Mouse (Mus musculus) limb, embryonic 14.5 days (tissue): ENCODE data around the gene Scn1b. TPM values are rescaled to one million over a fixed set of nuclear protein-coding genes. Genes with fewer than 3 reads are reported as not detected.
A peak's percentile ranks its signal among the peaks of the same experiment; 100 is the strongest.

ENCODE experiments used
- ATAC-seq: fragments of 200-750 bp; cut with Nextera tagmentation; 2 replicates; pipeline ENCODE4 v1.8.0; 2017; ENCODE audit warnings: low read depth, moderate number of reproducible peaks, moderate TSS enrichment; ENCODE audit not compliant: low FRiP score
- DNase-seq: peaks from one replicate; pipeline ENCODE4 v3.0.0-alpha.2; 2015; ENCODE audit warnings: low spot score
- H3K27ac ChIP-seq: fragments of 300-500 bp; sonication (generic); replicated peaks from 2 replicates; pipeline ENCODE4 v1.5.1; 2014; ENCODE audit warnings: low read depth, mild to moderate bottlenecking, low read length, moderate library complexity, mixed read lengths
- H3K27me3 ChIP-seq: fragments of 300-500 bp; sonication (generic); 2 replicates; pipeline ENCODE4 v1.6.1; 2014; ENCODE audit warnings: low read length, mixed read lengths; ENCODE audit not compliant: control insufficient read depth, insufficient read depth
- H3K36me3 ChIP-seq: fragments of 300-500 bp; sonication (generic); 2 replicates; pipeline ENCODE4 v1.6.1; 2014; ENCODE audit warnings: mild to moderate bottlenecking, low read length, moderate library complexity, mixed read lengths; ENCODE audit not compliant: control insufficient read depth, insufficient read depth
- H3K4me1 ChIP-seq: fragments of 300-500 bp; sonication (generic); 2 replicates; pipeline ENCODE4 v1.6.1; 2014; ENCODE audit warnings: antibody characterized with exemption, low read length, mixed read lengths; ENCODE audit not compliant: control insufficient read depth, insufficient read depth
- H3K4me2 ChIP-seq: fragments of 300-500 bp; sonication (generic); replicated peaks from 2 replicates; pipeline ENCODE4 v1.6.1; 2014; ENCODE audit warnings: low read depth, mild to moderate bottlenecking, low read length, moderate library complexity; ENCODE audit not compliant: severe bottlenecking
- H3K4me3 ChIP-seq: fragments of 300-500 bp; sonication (generic); replicated peaks from 2 replicates; pipeline ENCODE4 v1.5.1; 2014; ENCODE audit warnings: low read length
- H3K9ac ChIP-seq: fragments of 300-500 bp; sonication (generic); 2 replicates; pipeline ENCODE4 v1.6.1; 2014; ENCODE audit warnings: mild to moderate bottlenecking, low read depth, low read length, moderate library complexity; ENCODE audit not compliant: severe bottlenecking
- H3K9me3 ChIP-seq: fragments of 300-500 bp; sonication (generic); 2 replicates; pipeline ENCODE4 v1.6.1; 2016; ENCODE audit warnings: low read length; ENCODE audit not compliant: control insufficient read depth
- POLR2A ChIP-seq: fragments of 200-500 bp; IDR thresholded peaks from 2 replicates; pipeline ENCODE4 v1.8.0; 2012; ENCODE audit warnings: inconsistent platforms, mild to moderate bottlenecking, moderate library complexity, borderline replicate concordance; ENCODE audit not compliant: insufficient read depth, insufficient read length; ENCODE audit errors: extremely low read depth
- WGBS: fragments of 180-500 bp; shearing (Covaris S2); extraction: QIAGEN DNeasy Blood & Tissue Kit; methylation state at CpG from one replicate; pipeline ENCODE4 v1.1.7; 2014; 5-methylcytosine and 5-hydroxymethylcytosine counted together
- polyA plus RNA-seq, 2 experiments: library from polyadenylated mRNA; depleted of rRNA in 1 of 2; stranded (reverse) in 1 of 2; unstranded in 1 of 2; fragments of >200 nt; fragmentation: Nextera tagmentation in 1 of 2; extraction: Ambion mirVana in 1 of 2; gene quantifications; 2 replicates each; pipeline versions ENCODE4 v1.2.1 to v1.2.3; 2012 to 2014

Scn1b gene
- polyA plus RNA-seq, 2 experiments: 6.5 to 15.0 TPM

DNA sequence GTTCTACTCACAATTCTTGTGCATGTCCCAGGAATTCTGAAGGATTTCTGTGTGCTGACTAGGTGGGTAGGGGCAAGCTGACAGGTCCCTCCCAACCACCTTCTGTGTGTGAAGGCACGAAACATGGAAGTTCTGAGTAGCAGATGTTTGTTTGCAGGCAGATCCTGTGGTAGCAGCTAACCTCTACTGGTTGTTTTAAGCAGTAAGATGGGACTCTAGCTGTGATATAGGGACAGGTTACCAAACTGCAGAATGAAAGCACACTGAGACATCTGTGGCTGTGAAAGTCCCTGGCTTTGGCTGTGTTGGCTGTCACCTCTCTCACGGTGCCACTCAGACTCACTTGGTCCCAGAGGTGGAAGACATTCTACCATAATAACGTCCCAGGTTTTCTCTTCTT is 34.4 kb upstream of the Scn1b start:
- DNase-seq: no peak
- Histone ChIP-seq H3K9me3 (no peaks in the 10 kb centered on the region), H3K4me1 (no peaks in the 10 kb centered on the region), H3K36me3 (no peaks in the 10 kb centered on the region), H3K27me3 (no peaks in the 10 kb centered on the region), H3K27ac (no peak overlapping the region), H3K4me3 (no peak overlapping the region), H3K4me2 (no peak overlapping the region), H3K9ac (no peak overlapping the region)
- no peak for ATAC-seq
- 74% methylated on average over 3 of the region's 3 CpGs for WGBS
- TF ChIP-seq POLR2A: no peak

DNA sequence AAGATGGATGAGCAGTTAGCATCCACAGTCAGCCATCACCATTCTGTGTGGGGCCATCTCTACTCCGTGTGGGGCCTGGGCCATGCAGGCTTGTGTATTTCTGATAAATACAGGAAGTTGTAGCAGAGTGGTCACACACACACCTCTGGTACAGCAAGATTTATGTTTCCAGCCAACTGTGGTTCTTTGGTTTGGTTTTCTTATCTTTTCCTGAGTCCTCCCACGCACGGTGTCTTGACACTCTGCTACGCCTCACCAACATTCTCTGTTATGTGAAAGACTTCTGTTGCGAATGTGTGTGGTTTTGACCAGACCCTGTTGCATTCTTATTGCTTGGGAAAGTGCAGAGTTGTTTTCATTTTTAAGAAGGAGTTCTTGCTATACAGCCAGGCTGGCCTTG is 34.0 kb upstream of the Scn1b start:
- H3K4me2 ChIP-seq: no peak overlapping the region

DNA sequence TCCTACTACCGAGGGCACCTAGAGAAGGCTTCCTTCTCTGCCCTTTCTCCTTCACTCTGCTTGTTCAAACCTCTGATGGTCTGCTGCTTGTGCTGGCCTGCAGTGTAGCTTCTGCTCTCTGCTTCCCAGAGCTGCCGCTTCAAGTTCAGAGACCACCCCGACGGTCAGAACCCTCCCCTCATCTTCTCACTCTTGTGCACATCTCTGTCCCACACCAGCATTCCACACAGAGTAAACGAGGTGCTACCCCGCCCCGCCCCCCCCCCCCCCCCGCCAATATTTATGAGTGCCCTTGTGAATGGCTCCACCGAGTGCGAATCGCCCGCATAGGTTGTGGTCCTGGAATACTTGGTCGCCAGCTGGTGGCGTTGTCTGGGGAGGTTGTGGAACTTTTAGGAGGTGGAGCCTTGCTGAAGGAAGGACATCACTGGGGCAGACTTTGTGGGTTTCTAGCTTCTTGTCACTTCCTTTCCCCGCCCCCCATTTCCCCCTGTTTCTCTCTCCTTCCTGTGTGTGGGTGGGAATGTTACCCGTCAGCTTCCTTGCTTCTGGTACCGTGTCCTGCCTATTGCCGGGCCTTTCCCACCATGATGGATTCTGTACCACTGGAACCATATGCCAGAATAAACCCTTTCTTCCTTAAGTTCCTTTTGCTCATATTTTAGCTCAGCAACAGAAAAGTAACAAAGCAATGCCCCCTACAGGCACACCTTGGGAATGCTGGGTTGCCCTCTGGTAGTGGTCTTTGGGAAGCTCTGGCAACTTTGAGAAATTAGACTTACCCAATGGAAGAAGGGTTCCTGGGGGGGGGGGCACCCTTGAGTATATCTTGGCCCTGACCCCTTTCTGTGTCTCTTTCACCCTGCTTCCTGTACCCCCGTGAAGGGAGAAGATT is 29.5 kb upstream of the Scn1b start:
- Histone ChIP-seq H3K4me1 (peaks cover 12% of the 10 kb centered on the region), H3K27me3 (no peaks in the 10 kb centered on the region), H3K36me3 (no peaks in the 10 kb centered on the region), H3K4me2 (0 out of 2 replicates have a peak overlapping the region, but pooled peaks have one; percentile 13), H3K4me3 (no peak overlapping the region), H3K27ac (0 out of 2 replicates have a peak overlapping the region, but pooled peaks have one; percentile 33), H3K9ac (no peak overlapping the region), H3K9me3 (no peaks in the 10 kb centered on the region)
- ATAC-seq (no peak), DNase-seq (no peak)
- TF ChIP-seq POLR2A: no peak
- 24% methylated on average over 19 of the region's 19 CpGs for WGBS

More for the DNA sequence above, 34.0 kb upstream of the Scn1b start:
- peaks cover 3% of the 10 kb centered on the region for H3K4me1 ChIP-seq
- no peaks in the 10 kb centered on the region for H3K36me3 ChIP-seq
- H3K27ac ChIP-seq: no peak overlapping the region
- ATAC-seq: no peak
- no peaks in the 10 kb centered on the region for H3K27me3 ChIP-seq
- 85% methylated on average over 5 of the region's 5 CpGs for WGBS
- H3K9ac ChIP-seq: no peak overlapping the region
- no peaks in the 10 kb centered on the region for H3K9me3 ChIP-seq
- H3K4me3 ChIP-seq: no peak overlapping the region
- TF ChIP-seq POLR2A: no peak
- no peak for DNase-seq

DNA sequence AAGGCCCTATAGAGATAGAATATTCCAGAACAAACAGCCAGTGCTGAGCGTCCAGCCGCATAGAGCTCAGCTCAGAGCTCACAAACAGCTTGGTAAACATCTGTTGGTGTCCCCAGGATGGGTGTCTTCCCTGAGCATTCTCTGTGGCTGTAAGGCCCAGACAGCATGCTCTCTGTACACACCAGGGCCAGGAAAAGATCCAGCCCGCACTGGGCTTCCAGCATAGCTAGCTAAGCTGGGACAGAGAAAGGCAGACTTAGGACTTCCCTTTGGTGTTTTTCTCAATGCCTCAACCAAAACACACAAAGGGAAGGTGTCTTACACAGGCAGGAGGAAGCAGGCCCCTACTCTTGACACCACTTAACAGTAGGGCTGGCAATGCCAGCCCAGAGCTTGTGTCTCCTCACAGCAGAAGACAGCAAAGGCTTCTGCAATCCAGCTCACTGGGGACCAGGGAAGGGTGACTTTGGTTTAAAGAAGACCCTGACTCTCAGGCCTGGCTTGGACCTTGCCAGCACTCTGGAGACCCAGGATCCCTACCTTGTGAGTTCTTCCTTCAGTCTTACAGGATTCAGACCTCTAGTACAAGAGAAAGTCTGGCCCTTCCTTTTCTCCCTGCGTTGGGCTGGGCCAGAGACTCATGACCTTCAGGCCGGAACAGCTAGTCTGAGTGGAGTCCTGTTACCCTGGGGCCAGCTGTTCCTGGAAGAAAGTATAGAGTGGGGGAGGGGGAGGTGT is 28.7 kb upstream of the Scn1b start, which contains the start of gene Gramd1a:
TSS of gene Gramd1a (minus strand) at position 601 of the 738 bp plus-strand sequence.
- Histone ChIP-seq H3K9ac (no peak within 1 kb of the TSS), H3K27ac (0 out of 2 replicates have a peak within 1 kb of the TSS, but pooled peaks have one; percentile 33), H3K9me3 (no peaks in the 10 kb centered on the region), H3K36me3 (no peaks in the 10 kb centered on the region), H3K4me3 (no peak within 1 kb of the TSS), H3K4me2 (0 out of 2 replicates have a peak within 1 kb of the TSS, but pooled peaks have one; percentile 13), H3K27me3 (no peaks in the 10 kb centered on the region), H3K4me1 (peaks cover 12% of the 10 kb centered on the region)
- TF ChIP-seq POLR2A: no peak
- WGBS: 62% methylated on average over 4 of the region's 5 CpGs
- DNase-seq (no peak), ATAC-seq (no peak)

DNA sequence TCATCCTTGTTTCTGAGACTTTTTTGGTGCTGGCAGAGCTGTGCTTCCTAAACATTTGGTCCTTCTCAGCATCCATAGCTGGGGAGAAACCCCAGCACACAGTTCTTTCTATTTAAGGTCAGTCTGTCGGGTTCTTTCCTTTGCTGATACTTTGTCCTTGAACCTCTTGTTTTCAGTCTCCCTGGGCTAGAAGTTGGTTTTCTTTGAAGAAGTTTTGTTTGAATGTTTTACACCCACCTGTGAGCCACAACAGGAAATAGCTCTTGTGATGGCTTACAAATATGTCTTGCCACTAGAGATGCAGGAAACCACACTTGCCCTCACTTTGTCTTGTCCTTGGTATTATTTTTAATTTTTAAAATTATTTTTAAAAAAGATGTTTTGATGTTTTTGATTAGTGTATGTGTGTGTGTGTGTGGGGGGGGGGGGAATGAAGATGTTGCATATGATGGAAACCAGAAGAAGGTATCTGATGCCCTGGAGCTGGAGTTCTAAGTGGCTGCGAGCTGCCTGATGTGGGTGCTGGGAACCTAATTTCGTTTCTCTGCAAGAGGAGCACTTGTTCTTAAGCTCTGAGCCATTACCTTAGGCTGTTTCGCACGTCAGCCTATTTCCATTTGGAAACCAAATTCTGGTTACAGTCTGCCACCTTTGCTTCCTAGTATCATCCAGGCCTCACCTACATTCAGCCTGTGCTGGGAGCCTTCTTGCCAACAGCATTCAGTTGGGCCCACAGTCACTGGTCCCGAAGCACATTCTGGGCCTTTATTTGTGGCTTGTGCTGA is 26.9 kb upstream of the Scn1b start:
- Histone ChIP-seq H3K9me3 (no peaks in the 10 kb centered on the region), H3K4me1 (peaks cover 23% of the 10 kb centered on the region), H3K27me3 (no peaks in the 10 kb centered on the region), H3K9ac (no peak overlapping the region), H3K4me2 (no peak overlapping the region), H3K4me3 (no peak overlapping the region), H3K27ac (no peak overlapping the region), H3K36me3 (no peaks in the 10 kb centered on the region)
- TF ChIP-seq POLR2A: no peak
- no peak for ATAC-seq
- 90% methylated on average over 6 of the region's 6 CpGs for WGBS
- no peak for DNase-seq
